Mouse (Mus musculus): ENCODE measurements around the gene Ttc30b.
"Not testable (repeated sequence)": the region's sequence is repeated elsewhere in the genome, so short reads cannot be mapped to it uniquely, and the experiment has no call there.

The Ttc30b gene

GRCm38 (mm10) chr2:75937520-75938116 lies 767 bp downstream of the Ttc30b start:
- DNase-seq = peak; percentile 79 to 82

- not testable (repeated sequence) for DNase-seq
Observed at GRCm38 (mm10) chr2:75936685-75937084, 1.7 kb downstream of the Ttc30b start.

DNA sequence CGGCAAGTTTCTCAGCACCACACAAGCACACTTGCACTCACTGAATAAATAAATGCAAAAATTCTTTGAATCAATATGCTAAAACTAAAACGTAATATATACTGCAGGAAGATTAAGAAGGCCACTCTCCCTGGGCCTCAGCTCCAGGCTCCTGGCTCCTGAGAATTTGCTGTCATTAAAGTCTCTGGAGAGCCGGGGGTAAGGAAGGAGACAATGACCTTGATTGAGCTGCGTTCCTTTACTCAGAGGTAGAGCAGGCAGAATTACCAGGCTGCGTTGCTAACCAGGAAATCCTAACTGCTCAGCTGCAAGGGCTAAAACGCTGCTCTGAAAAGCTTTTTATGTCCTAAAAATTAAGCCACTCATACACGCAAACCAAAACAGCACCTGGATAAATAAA lies 4.8 kb downstream of the Ttc30b start:
- DNase-seq = no peak

GRCm38 (mm10) chr2:75930941-75931340 lies 7.4 kb downstream of the Ttc30b start:
- DNase-seq = no peak

DNA sequence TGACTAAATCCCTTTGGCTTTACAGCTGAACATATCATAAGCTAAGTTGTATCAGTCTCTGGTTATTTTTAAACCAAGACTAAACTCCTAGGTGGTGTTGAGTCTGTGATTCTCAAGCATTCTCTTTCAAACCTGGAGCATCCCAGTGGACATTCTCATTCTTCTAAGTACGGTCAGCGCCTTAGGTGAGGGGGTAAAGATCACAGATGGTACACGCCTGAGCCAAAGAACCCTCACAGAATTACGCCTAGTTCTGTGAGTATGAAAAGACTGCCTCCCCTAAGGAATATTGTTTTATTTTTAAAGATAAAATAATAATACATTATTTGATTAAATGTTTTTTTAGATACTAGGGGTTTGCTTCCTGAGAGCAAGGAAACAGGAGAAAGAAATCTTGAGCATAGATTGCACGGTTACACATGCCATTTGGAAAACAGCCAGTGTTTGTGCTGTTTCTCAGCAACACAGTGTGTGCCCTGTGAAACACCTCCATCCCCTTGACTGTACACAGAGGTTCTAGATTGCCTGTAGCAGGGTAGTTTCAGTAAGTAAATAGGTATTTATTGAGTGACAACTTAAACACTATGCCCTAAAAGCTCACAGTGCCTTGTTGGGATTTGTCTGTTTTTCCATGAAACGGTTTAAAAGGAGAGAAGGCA lies 8.5 kb downstream of the Ttc30b start:
- DNase-seq = peak; percentile 66 to 80

GRCm38 (mm10) chr2:75929141-75929540 lies 9.2 kb downstream of the Ttc30b start:
- DNase-seq = peak; percentile 84 to 87

GRCm38 (mm10) chr2:75928011-75928410 lies 10.4 kb downstream of the Ttc30b start:
- no peak for DNase-seq

- peak; percentile 66 to 67 for DNase-seq
Observed at GRCm38 (mm10) chr2:75926061-75926460, 12.3 kb downstream of the Ttc30b start.

DNA sequence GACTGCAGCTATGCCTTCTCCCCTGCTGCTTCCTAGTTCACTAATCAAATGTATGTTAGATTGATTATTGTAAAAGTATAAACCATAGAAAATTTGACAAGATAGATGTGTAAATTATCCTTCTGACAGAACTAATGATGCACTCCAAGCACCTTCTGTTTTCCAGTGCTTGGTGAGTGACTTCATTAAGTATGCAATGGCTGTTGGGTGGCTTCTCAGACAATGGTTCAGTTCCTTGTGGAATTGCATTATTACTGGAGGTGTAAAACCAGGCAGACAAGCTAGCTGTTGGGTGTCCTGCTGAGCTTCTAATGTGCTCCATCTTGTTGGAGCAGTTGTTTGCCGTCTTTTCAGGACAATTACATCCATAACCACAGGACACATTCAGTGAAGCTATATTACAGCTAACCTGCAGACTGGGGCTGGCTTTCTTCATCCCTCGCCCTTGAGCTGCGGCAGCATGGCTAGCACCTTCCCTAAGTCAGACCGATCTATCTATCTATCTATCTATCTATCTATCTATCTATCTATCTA lies 14.5 kb downstream of the Ttc30b start:
- DNase-seq = no peak

GRCm38 (mm10) chr2:75915040-75915439 lies 23.3 kb downstream of the Ttc30b start:
- DNase-seq = no peak

DNA sequence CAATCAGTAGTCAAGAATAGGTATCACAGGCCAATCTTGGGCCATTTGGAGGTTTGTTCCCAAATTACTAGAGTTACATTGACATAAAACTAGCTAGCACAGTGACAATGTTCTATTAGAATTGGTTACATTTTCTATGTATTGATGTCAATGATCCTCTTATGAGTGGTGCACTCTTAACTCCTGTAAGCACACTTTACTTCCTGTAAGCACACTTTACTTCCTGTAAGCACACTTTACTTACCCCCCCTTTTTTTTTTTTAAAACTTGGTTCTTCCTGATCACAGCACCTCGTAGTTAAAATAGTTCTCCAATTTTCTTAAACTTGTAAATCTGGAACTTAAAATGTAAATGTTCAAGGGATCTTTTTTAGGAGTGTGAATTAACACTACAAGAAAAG lies 31.2 kb downstream of the Ttc30b start:
- DNase-seq = no peak

- peak in 1 of 2 experiments; percentile 17 for DNase-seq
Observed at GRCm38 (mm10) chr2:75901869-75902268, 36.5 kb downstream of the Ttc30b start.

DNA sequence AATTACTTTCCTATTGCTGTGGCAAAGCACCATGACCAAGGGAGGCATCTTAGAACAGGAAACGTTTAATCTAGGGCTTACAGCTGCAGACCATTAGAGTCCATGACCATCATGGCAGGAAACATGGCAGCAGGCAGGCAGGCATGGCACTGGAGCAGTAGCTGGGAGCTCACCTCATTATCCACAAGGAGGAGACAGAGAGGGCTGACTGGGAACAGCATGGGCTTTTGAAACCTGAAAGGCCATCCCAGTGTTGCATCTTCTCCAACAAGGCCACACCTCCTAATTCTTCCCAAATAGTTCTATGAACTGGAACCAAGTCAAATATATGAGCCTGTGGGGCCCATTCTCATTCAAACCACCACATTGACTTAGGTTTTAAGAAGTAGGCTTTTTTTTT lies 38.1 kb downstream of the Ttc30b start:
- DNase-seq = no peak

- no peak for DNase-seq
Observed at GRCm38 (mm10) chr2:75895711-75896110, 42.7 kb downstream of the Ttc30b start.

- no peak for DNase-seq
Observed at GRCm38 (mm10) chr2:75891981-75892380, 46.4 kb downstream of the Ttc30b start.

Data from cerebellum, postnatal 10 days (tissue).